Mouse (Mus musculus): ENCODE data around the gene Sgcd.

DNA sequence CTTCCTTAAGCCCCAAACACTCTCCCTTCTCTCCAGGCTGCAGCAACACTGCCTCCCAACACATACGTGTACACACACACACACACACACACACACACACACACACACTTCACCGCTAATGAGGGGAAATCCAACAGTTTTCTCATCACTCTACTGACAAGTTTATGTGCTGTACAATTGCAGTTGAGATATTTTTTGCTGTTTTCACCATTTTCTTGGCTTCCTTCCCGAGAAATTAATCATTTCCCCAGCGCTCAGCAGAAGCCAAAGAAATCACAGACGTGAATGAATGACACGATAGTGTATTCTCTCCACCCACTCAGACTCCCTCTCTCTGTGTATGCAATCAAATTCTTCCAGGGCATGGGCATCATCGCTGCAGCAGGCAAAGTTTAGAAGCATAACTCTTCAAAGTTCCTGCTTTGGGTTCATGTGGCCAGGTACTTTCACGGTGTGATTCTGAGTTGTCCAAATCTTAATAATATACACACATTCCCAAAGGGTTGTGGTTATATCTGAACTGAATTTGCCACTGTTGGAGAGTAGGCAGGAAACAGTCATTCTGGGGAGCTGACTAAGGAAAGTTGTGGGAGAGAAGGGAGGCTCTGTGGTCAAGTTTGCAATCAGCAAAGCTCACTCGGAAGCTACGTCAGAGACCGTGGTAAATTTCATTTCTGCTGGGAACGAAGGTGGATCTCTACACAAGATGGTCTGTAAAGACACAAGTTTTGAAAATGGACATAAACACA, 683.9 kb downstream of the Sgcd start:
- TF ChIP-seq EP300 (IDR thresholded peaks at IDR 0.05), result no peak
- TF ChIP-seq CTCF (IDR thresholded peaks at IDR 0.05), result no peak

All from lung, postnatal 0 days (tissue).